Comparison of ENCODE assay signal across 17 mouse cellular contexts in the genomic region with DNA sequence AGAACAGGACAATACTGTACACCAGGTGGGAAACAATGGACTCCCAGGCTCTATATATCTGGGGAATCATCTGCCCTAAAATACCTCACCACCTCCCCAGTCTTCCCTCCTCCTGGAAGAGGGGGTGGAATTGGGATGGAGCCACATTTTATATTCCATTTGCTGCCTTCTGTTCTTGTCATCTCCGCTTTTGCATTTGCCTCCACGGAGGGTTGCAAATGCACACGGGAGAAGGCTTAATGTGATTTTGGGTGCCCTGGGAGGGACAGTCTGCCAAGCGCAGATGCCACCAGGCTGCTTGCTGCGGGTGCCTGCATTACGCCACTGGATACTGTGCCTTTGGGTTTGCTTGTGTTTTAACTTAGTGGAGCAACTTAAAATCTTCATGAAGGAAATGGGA.
DNase-seq lines count a peak whose midpoint lies in the region; ATAC-seq and TF ChIP-seq lines count a peak whose summit lies in the region.
"Had no signal": no experiment of that assay in that cellular context is flagged by ENCODE, and none has a peak within 500 bp of the region (broad histone marks: within the 10 kb centered on the region; RNA-seq: fewer than 3 reads in every experiment).

No protein-coding gene starts in this region.

- no peaks in the 10 kb centered on the region for H3K36me3 ChIP-seq in liver, embryonic 11.5 days (ENCODE audit: control insufficient read depth, insufficient read depth, low read length)
- H3K36me3 ChIP-seq: G1E; hindbrain, embryonic 10.5 days; midbrain, embryonic 15.5 days had no signal

- no peak; the same call in 1 of the 2 replicates for TF ChIP-seq CTCF in left cerebral cortex, adult 2 months (IDR thresholded peaks at IDR 0.05)

- DNase-seq in frontal cortex, adult 2 months (ENCODE audit: extremely low spot score in 1 of 2, low spot score in 1 of 2): peak; percentile 59 to 75
- DNase-seq in layer of hippocampus, adult 18-20 months (ENCODE audit: low spot score in 2 of 2): peak; percentile 73 to 80
- DNase-seq in left cerebral cortex, adult 2 months (ENCODE audit: extremely low spot score in 1 of 2, low spot score in 2 of 2): peak; percentile 19 to 40
- peak; percentile 73 to 78 for DNase-seq in right cerebral cortex, postnatal 10 days (ENCODE audit: low spot score in 2 of 2)
- no peak for DNase-seq in liver, embryonic 11.5 days (ENCODE audit: low spot score)
- no peak for DNase-seq in cerebellum, postnatal 25 days
- no peak for DNase-seq in cerebellum, adult 11-12 months
- DNase-seq in natural killer cell, adult 2 months (ENCODE audit: low spot score in 2 of 2): no peak
- DNase-seq: adrenal gland, postnatal 10 days; forebrain, postnatal 0 days; kidney, postnatal 25 days; thymus, postnatal 25 days had no signal

- H3K4me2 ChIP-seq in liver, embryonic 11.5 days: no peak overlapping the region
- H3K4me2 ChIP-seq: midbrain, embryonic 15.5 days had no signal

- no peaks in the 10 kb centered on the region for H3K9me3 ChIP-seq in liver, embryonic 11.5 days (ENCODE audit: control insufficient read depth, low read length)
- H3K9me3 ChIP-seq: G1E; hindbrain, embryonic 10.5 days; midbrain, embryonic 15.5 days had no signal

- H3K27ac ChIP-seq in left cerebral cortex, adult 2 months: peak overlapping the region; percentile 56
- no peak overlapping the region for H3K27ac ChIP-seq in liver, embryonic 11.5 days (ENCODE audit: low read depth, low read length)
- H3K27ac ChIP-seq: hindbrain, embryonic 10.5 days; midbrain, embryonic 15.5 days; stomach, postnatal 0 days had no signal

- no peaks in the 10 kb centered on the region for H3K4me1 ChIP-seq in liver, embryonic 11.5 days (replicated peaks; ENCODE audit: control insufficient read depth, insufficient read depth, low read length)
- H3K4me1 ChIP-seq: hindbrain, embryonic 10.5 days; midbrain, embryonic 15.5 days had no signal

- ATAC-seq in liver, embryonic 11.5 days (replicated peaks; ENCODE audit: low FRiP score): no peak
- ATAC-seq: forebrain, postnatal 0 days; midbrain, embryonic 15.5 days had no signal

- H3K4me3 ChIP-seq in left cerebral cortex, adult 2 months: no peak overlapping the region
- no peak overlapping the region for H3K4me3 ChIP-seq in liver, embryonic 11.5 days (ENCODE audit: low read depth, low read length)
- H3K4me3 ChIP-seq: erythroblast, embryonic 14.5 days; hindbrain, embryonic 10.5 days; midbrain, embryonic 15.5 days had no signal

- intact Hi-C loops in left cerebral cortex, adult 2 months (cut with DNase I): loop anchor here (2.0 to 10.0 kb wide), 3 partner anchors 269 to 374 kb away; no protein-coding TSS in a partner anchor

- no peaks in the 10 kb centered on the region for H3K27me3 ChIP-seq in liver, embryonic 11.5 days (replicated peaks; ENCODE audit: control insufficient read depth, insufficient read depth, low read length)
- H3K27me3 ChIP-seq: midbrain, embryonic 15.5 days had no signal

- H3K9ac ChIP-seq in liver, embryonic 11.5 days (ENCODE audit: low read depth, low read length): no peak overlapping the region
- H3K9ac ChIP-seq: forebrain, postnatal 0 days; midbrain, embryonic 15.5 days had no signal

- WGBS in liver, embryonic 11.5 days: 90% methylated on average over 6 of the region's 6 CpGs

Comparison
In these comparisons a context has a peak if more than half of its experiments do, and no peak if none do; other contexts are left out.
1. DNase-seq: peak in frontal cortex, adult 2 months (2 of 2), layer of hippocampus, adult 18-20 months (2 of 2), left cerebral cortex, adult 2 months (2 of 2) and right cerebral cortex, postnatal 10 days (2 of 2); none in liver, embryonic 11.5 days (single experiment), cerebellum, postnatal 25 days (0 of 2), cerebellum, adult 11-12 months (single experiment) and natural killer cell, adult 2 months (0 of 2).